Mouse (Mus musculus) midbrain, embryonic 15.5 days (tissue): ENCODE data around the gene Mapk8ip1. TPM values are rescaled to one million over a fixed set of nuclear protein-coding genes. Genes with fewer than 3 reads are reported as not detected.

ENCODE experiments used
- microRNA-seq: library from miRNA; unstranded; fragments of <30 nt; microRNA quantifications from one replicate; pipeline ENCODE4, GENCODE M21; 2016
- polyA plus RNA-seq: library from polyadenylated mRNA; unstranded; fragments of >200 nt; fragmentation: Nextera tagmentation; extraction: Ambion mirVana; gene quantifications from 2 replicates; pipeline ENCODE4 v1.2.1, GENCODE M21; 2015

Mapk8ip1 gene
- polyA plus RNA-seq, 1 experiment from 2014 or later, result 155 TPM

Small RNAs within 50 kb of the gene (microRNA-seq; reads per million reads assigned to microRNA genes)
- gene Mir7000, result 1.1 reads per million

Other genes with a start within 250 kb of the Mapk8ip1 start
- 41.3 and 47.5 TPM in 2 replicates for gene Pex16, start 26.6 kb downstream of the Mapk8ip1 start, polyA plus RNA-seq
- gene Large2, start 26.4 kb downstream of the Mapk8ip1 start, polyA plus RNA-seq, result 1.5 and 1.9 TPM in 2 replicates
- 7.6 and 8.4 TPM in 2 replicates for gene 1700029I15Rik, start 18.7 kb downstream of the Mapk8ip1 start, polyA plus RNA-seq
- 47.5 and 49.0 TPM in 2 replicates for gene Cry2, start 32.8 kb upstream of the Mapk8ip1 start, polyA plus RNA-seq
- 14.4 and 17.4 TPM in 2 replicates for gene Slc35c1, start 59.3 kb upstream of the Mapk8ip1 start, polyA plus RNA-seq
- 48.0 and 49.6 TPM in 2 replicates for gene Chst1, start 198.4 kb upstream of the Mapk8ip1 start, polyA plus RNA-seq